Mouse (Mus musculus) c-Kit-positive CD71-positive TER-119-negative erythroid progenitor cells, embryonic 14.5 days (primary cell): ENCODE measurements around the gene Pex14.
A peak's percentile ranks its signal among the peaks of the same experiment; 100 is the strongest.

Experiments used
- DNase-seq: peaks from one replicate; pipeline ENCODE4 v3.0.0-alpha.2; 2013; ENCODE audit warnings: low read depth

The Pex14 gene

DNA sequence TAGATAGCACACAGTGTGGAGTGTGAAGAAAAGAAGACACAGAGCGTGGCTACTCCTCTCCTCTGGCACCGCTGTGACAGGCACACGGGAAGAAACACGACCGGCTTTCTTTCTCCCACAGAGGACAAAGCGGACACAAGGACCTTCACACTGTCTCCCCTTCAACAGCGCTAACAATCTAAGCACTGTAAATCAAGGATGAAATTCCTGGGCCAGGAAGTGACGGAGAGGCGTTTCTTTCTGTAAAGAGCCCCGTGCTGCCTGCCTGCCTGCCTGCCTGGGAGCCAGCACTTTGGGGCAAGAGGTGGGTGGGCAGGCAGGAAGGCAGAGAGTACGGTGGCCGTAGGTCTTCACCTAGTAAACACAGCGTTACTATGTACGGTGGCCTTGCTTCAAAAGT, 42.2 kb downstream of the Pex14 start:
- no peak for DNase-seq

DNA sequence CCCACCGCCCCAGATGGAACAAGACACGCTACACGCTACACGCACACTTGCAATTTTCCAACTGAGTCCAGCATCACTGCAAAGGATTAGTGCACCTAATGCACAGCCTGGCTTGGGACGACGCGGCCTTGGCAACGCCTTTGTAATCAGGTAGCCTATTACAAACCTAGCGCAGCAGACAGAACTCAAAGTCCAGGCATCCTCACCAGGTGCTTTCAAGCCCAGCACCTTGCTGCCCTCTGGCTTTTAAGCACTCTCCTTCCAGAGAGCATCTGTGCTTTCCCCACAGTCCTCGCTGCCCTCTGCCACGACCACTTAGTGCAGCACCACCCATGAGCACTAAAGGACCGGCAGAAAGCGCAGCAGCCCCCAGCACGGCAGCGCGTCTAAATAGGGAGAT, 42.7 kb downstream of the Pex14 start:
- no peak for DNase-seq

DNA sequence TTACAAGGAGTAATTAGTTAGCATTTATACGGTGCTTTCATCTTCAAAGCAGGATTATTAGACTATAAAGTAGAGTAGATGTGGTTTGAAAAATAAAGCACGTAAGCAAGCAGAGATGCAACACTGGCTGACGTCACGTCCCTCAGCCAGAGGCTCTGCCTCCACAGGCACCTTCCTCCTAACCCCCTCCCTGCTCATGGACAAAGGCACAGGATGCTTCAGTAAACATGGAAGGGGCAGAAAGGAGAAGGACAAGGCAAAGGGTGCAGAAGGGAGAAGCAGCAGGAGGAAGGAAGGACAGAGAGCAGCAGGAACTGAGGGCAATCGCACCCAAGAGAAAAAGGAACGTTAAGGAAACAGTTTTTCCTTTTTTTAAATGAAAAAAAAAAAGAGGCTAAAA, 43.8 kb downstream of the Pex14 start:
- DNase-seq = no peak

DNA sequence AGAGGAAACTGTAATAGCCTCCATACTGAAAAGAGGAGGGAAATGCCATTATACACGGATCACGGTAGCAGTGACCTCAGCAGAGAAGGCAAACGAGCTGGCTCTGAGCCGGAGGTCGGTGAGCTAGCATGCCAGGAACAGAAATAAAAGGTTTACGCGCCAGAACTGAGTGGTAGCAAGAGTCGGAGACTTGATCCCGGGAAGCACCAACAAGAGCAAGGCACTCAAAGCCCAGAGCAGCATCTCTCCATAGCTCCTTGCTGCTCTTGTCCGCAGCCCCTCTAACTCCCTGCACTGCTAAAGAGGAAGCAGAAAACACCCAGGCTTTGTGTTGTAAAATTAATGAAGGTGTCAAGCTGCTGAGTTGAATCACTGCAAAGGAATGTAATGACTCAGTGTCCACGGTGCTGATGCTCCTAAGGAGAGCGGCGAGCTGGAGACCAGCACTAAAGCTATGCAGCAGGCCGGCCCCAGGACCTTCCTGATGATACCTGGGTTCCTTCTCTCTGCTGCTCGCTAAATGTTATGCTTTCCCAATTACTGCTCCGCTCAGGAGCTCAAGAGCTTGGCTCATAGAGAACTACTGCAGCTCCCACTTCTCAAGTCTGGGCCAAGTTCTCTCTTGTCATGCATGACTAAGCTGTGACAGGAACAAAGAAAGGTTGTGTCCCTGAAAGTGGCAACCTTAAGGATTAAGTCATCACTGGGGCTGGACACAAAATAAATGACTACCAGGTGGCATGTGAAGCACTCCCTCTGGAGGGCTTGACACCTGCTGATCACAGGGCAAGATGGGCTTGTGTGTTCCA, 50.1 kb downstream of the Pex14 start:
- no peak for DNase-seq

DNA sequence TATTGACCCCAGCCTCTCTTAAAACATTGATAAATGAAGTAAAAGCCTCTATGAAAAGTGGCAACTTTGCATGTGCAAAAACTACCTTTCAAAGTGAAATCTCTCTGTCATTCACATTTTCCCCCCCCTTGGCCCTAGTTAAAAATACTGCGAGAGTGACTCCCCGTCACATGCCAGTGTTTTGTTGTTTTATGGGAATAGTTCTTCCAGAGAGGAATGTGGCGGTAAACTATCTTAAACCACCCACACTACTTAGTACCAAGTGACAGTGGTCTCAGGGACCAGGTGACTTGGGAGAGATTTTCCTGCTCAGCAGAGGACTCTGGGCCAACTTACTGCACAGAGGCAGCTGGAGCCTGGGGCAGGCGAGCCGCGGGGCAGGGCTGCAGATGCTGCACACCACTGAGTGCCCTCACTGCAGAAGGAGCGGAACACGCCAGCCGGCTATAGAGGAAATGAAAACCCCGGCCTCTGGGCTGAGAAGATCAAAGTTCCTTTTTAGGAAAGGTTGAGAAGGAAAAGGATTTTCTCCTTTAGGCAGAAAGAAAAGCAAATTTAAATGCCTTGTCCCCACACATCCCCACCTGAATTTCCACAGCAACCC, 50.9 kb downstream of the Pex14 start:
- no peak for DNase-seq

DNA sequence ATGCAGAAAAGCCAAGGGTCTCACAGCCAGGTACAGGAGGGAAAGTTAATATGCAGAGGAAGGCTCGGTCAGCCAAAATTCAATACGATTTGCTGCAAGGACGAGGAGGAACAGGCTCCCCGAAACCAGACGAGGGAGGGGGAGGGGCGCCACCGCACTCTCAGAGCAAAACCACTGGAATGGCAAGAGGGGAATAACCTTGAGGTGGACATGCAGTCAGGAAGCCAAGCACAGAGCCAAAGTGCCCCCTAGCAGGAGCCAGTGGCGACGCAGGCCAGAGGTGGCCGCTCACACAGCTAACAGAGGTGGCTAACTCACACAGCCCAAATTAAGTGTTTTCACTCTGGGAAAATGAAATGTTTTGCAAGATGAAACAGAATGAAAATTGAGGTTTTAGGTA, 52.3 kb downstream of the Pex14 start:
- DNase-seq = no peak

DNA sequence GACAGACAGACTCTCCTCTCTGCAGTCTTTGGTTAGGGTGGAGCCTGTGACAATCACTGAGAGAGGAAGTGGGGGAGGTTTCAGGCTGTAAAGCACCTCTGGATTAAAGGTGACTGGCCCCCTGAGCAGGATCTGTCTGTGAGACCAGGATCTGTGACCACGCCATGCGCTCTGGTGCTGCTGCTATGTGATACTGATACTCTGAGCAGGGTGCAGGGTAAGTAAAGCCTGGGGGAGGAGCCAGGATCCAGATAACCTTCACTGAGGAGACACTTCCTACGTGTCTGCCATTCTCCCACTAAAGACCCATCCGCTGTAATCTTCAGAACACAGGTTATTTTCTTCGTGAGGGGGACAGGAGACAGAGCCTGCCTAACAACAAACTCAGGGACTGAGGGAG, 53.8 kb downstream of the Pex14 start:
- DNase-seq = peak; percentile 39

DNA sequence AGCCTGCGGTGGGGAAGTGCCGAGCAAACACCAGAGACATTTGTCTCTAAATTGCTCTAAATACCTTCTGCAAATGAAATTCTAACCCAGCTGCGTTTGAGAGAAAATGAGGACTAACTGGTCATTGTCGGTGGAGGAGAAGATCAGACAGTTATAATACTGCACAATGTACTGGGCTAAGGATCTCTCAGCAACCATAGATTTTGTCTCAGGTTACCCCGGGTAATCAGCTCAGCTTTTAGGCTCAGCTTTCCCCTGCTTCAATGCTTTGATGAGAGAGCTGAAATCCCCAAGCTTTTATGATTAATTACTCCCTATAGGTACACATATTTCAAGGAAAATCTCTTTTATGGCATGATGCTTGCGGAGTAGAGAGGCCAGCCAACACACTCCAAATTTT, 59.4 kb downstream of the Pex14 start:
- no peak for DNase-seq

DNA sequence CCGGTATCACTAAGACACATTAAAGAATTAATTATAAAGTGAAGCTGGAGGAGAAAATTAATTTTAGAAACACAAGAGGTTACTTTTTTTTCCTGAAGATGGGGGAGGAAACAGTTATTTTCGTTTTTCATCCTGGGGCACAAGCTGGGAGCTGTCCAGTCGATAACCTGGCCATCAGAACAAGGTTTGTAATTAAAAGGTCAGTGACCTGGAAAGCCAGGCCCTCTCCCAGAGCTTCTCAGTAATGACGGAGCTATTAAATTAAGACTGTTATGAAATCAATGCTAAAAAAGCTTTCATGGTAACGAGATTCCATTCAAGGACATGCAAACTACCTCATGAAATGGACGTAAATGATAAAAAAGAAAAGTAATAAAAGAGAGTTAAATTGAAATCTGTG, 62.0 kb downstream of the Pex14 start:
- DNase-seq = no peak

DNA sequence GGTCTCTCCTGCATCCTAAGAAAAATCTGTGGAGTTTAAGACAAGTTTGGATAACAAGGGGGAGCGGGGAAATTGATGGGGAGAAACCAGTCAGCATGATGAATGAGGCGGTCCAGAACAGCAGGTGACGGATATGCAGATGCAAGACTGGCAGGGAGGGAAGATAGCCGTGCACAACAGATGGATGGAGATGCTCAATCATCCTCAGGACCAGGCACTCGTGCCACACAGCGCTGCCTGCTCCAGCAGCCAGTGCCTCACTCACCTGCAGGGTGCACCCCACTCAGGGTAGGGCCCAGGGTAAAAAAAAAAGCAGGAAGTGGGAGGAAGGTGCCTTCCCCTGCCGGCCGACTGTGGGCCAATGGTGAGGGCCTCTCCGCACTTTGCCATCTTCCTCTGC, 63.1 kb downstream of the Pex14 start:
- no peak for DNase-seq

DNA sequence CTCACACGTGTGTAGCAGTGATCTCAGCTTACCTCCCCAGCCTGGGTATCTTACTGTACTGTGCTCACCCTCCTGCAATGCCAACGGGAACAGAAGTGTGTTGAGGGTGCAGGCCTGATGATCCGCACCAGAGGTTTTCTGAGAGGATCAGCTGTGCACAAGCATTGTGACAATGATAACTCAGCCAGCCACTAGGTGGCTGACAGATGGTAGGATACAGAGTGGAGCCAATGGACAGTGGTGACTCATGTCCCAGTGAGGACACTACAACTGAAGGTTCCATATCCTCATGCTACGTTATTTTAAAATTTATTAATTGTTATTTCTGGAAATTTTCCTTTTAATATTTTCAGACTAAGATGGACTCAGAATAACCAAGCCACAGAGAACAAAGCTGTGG, 68.2 kb downstream of the Pex14 start:
- no peak for DNase-seq

DNA sequence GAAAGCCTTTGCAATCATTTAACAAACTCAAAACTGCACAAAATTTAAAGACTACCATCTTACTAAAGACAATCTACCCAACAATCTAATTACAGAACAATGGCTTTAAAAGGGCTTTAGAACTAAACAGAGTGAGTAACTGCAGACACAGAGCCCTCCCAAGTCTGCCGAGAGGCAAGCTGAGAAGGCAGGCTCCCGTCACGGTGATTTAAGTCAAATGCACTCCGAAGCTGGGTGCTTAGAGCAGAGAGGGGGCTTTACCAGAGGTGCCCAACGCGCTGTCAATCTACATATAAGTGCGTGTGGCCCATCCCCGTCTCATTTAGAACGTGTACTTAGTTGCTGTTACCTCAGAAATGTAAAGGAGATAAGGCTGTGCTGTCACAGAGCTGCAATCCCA, 72.1 kb downstream of the Pex14 start:
- DNase-seq = no peak

DNA sequence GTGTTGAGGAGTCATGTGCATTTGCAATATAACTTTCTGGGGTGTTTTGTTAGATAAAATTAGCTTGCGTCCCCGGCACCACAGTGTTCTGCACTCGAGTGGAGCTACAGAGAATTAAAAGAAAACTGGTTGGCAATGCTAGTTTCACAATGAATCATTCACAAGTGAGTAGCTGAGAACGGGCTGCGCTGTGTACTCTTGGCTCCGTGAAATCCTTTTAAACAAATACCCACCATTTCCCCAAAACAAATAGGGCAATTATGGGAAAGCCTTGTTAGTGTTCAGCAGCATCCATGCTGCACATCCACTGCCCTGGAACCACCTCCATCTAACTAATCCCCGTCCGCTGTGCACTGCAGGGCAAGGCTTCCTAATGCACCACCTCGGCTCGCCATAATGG, 74.4 kb downstream of the Pex14 start:
- no peak for DNase-seq

DNA sequence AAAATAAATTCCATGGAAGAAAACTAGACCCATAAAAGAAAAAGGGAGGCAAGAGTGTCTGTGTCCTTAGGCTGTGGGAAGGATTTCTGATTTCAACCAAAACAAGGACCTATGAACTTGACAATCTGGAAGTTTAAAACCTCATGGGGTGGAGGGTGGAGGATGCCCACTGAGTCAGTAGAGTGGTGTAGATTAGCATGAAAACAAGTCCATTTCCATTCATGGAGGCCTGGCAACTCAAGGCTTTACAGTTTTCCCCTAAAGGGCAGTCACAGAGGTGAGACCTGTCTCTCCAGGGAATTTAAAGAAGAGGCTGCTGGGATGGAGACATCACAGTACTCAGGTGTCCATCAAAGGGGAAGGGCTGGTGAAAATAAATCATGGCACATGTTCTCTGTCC, 78.7 kb downstream of the Pex14 start:
- no peak for DNase-seq

DNA sequence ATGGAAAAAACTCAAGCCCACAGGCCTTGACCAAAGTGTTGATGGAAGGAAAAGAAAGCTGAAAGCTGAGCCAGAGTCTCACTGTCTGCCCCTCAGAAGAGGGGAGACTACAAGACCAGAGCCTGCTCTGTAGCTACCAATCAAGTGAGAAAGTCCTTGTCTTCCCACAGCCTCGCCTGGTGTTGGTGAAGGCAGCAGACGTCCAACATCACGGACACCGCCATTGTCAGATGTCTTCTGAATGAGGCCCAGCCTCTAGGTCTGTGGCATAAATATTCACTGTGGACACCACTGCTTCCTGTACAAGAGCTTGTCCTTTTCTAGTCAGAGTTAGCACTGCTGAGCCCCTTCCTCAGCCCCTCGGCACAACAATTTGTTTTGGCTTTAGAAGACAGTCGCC, 80.2 kb downstream of the Pex14 start:
- no peak for DNase-seq

DNA sequence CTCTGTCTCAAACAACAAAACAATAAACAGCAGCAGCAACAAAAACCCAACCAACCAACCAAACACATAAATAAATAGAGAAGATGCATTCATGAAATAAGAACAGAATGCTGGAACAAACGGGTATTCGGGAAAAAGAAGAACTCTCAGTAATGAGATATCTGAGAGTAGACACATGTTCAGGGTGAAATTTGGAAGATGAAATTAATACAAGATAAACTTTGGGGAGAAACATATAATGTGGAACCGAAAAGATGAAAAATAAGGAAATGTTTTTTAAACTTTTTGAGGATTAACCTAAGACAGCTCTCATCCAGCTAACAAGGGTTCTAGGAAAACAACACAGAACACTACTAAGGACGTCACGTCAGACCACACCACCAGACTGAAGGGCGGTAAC, 92.9 kb downstream of the Pex14 start:
- no peak for DNase-seq

DNA sequence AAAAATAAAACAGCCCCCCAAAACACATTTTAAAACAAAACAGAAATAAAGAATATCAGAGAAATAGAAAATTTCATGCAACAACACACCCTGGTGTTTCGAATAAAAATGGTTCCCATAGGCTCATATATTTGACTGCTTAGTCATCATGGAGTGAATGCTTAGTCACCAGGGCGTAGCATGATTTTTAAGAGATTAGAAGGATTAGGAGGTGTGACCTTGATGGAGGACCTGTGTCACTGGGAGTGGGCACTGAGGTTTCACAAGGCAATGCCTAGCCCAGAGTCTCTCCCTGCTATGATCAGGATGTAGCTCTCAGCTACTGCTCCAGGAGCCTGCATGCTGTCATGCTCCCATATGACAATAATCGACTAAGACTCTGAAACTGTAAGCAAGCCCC, 93.6 kb downstream of the Pex14 start:
- peak; percentile 4 for DNase-seq

DNA sequence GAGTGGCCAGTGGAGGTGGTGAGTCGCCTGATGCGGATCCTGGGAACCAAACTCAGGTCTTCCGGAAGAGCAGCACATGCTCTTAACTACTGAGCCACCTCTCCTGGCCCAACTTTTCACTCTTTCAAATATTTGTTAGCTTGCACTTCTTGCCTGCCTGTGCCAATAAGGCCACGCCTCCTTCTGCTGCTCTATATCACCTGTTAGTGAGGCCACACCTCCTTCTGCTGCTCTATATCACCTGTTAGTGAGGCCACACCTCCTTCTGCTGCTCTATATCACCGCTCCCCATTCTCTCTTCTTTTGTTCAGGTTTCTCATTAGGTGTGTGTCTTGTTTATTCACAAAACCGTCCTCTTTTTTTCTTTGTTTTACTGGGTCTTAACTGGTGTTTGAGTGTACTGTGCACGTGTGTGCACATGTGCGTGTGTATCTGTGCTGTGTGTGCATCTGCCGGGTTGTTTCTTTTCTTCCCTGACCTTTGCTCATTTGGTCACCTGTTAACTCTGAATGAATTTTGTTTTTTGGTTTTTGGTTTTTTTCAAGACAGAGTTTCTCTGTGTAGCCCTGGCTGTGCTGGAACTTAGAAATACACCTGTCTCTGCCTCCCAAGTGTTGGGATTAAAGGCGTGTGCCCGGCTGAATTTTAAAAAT, 97.1 kb downstream of the Pex14 start:
- no peak for DNase-seq

DNA sequence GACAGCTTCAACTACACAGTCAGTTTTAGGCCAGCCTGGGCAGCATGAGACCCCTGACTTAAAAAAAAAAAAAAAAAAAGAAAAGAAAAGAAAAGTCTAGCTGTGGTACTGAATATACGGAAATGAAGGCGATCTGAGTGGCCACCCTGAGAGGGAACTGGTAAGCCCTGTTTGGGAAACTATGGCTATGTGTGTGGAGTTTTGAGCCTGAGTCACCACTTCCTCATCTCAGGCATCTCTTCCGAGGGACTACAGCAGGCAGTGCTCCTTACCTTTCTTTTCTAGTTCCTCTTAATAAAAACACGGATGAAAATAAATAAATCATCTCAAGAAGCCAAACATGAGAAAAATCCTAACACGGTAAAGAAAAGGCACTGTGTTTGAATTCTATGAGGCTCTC, 98.2 kb downstream of the Pex14 start:
- no peak for DNase-seq

DNA sequence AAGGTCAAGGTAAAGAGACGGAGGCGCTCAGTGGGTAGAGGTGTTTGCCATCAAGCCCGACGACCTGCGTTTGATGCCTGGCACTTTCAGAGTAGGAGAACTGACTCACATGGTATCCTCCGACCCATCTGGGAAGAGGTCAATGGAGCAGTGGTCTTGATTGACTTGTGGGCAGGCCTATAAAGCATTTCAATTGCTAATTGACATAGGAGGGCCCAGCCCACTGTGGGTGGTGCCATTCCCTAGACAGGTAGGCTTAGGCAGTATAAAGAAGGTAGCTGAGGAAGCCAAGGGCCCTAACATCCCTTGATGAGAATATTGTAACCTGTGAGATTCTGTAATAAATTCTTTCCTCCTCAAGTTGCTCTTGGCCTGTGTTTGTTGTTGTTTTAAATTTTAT, 98.9 kb downstream of the Pex14 start:
- DNase-seq = no peak

DNA sequence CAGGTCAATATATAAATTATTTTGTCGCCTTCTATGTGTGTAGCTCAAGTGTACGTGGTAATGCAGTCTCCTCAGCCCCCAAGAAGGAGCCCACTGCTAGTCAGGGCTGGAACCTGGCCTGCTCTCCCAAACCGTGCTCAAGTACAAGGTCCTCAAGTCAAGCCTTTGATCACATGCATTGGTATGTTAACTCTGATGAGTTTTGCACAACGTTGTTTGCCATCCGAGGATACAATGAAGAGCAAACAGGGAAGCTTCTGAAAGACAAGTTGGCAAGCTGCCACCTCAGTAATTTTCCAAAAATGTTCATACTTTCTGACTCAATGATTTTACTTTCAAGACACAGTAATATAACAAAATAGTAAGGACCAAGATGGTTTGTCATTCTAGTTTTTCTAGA, 105.7 kb downstream of the Pex14 start:
- DNase-seq = no peak

DNA sequence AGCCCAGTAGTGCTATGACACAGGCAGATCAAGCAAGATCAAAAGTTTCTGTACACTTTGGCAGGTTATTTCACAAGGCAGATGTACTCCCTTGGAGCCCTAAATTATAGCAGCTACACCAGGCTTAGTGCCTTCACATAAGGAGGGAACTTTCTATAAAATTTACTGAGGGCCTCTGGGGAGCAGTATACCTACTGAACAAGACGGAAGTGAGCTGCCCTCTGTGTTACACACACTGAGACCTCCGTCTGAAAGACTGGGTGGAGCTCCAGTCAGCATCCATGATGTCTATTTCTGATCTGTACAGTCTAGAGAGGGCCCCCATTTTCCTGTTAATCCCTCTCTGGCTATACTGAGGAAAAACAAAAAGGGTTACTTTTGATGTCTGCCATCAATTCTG, 109.6 kb downstream of the Pex14 start:
- DNase-seq = no peak
